In the genomic region with DNA sequence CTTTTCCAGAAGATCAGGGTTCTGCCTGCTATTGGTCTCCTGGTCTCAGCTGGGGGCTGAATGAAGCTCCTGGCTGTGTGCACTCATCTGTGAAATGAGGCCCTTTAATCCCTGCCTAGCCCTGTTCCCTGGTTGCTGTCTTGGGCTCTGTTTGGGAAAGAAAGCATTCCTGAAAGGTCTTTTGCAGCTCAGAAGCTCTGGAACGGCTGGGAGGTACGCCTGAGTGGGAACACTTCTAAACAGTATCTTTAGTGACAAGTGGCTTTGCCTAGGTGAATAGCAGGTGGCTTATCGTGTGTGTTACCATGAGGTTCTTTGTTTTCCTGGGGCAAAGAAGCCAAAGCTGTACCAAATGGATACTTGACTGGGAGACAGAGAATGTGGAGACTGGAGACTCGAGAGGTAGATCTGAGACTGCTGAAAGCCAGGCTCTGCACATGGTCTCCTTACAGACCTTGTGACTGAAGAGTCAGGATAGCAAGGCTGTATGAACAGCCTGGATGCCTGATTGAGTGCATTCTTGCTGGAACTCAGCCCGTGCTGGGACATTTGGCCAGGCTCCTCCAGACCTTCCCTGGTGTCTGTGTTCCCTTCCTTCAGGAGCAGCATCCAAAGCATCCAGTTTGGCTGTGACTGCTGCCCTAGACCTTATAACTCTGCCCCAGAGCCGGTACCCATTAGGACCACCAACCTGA, we compare ENCODE assay signal across 8 mouse cellular contexts. TPM values are rescaled to one million over a fixed set of nuclear protein-coding genes. Genes with fewer than 3 reads are reported as not detected.
DNase-seq lines count a peak whose midpoint lies in the region; ATAC-seq lines count a peak whose summit lies in the region.

No protein-coding gene starts in this region.

- H3K27ac ChIP-seq in heart, embryonic 13.5 days (replicated peaks): peak overlapping the region; percentile 64
- H3K27ac ChIP-seq in hindbrain, embryonic 16.5 days (ENCODE audit: low read depth, low read length): peak overlapping the region; percentile 74

- ATAC-seq in heart, embryonic 13.5 days (ENCODE audit: extremely low read depth, insufficient number of reproducible peaks, low FRiP score, low TSS enrichment): no peak
- 0 out of 2 replicates have a peak, but pooled peaks have one; percentile 5 for ATAC-seq in hindbrain, embryonic 16.5 days

- H3K4me3 ChIP-seq in heart, embryonic 13.5 days: no peak overlapping the region
- no peak overlapping the region for H3K4me3 ChIP-seq in hindbrain, embryonic 16.5 days (ENCODE audit: low read length)

- DNase-seq in heart, adult 8-10 months (ENCODE audit: low spot score): no peak
- peak; percentile 71 to 79 for DNase-seq in cerebellum, postnatal 25 days
- peak; percentile 49 for DNase-seq in mesoderm, embryonic 11.5 days (ENCODE audit: low read depth, low spot score)
- no peak for DNase-seq in spleen, postnatal 14 days (ENCODE audit: low spot score in 2 of 2)
- no peak for DNase-seq in Muller cell, postnatal 12 days (ENCODE audit: inconsistent ontology term)
- no peak for DNase-seq in ovary, postnatal 10 days (ENCODE audit: low spot score)

- 38% methylated on average over 6 of the region's 6 CpGs for WGBS in heart, embryonic 13.5 days
- 16% methylated on average over 6 of the region's 6 CpGs for WGBS in hindbrain, embryonic 16.5 days

- peaks cover 8% of the 10 kb centered on the region for H3K36me3 ChIP-seq in heart, embryonic 13.5 days
- H3K36me3 ChIP-seq in hindbrain, embryonic 16.5 days (ENCODE audit: control insufficient read depth, insufficient read depth, low read length): no peaks in the 10 kb centered on the region

- H3K4me2 ChIP-seq in heart, embryonic 13.5 days: no peak overlapping the region
- peak overlapping the region; percentile 23; the same call in 1 of the 2 replicates for H3K4me2 ChIP-seq in hindbrain, embryonic 16.5 days (ENCODE audit: low read length)

- H3K27me3 ChIP-seq in heart, embryonic 13.5 days (replicated peaks): no peaks in the 10 kb centered on the region
- no peaks in the 10 kb centered on the region for H3K27me3 ChIP-seq in hindbrain, embryonic 16.5 days (replicated peaks; ENCODE audit: control insufficient read depth, insufficient read depth, low read length)

- no peaks in the 10 kb centered on the region for H3K9me3 ChIP-seq in heart, embryonic 13.5 days
- no peaks in the 10 kb centered on the region for H3K9me3 ChIP-seq in hindbrain, embryonic 16.5 days (ENCODE audit: control insufficient read depth, low read length)

- H3K4me1 ChIP-seq in heart, embryonic 13.5 days: peaks cover 58% of the 10 kb centered on the region
- peaks cover 41% of the 10 kb centered on the region for H3K4me1 ChIP-seq in hindbrain, embryonic 16.5 days (ENCODE audit: control insufficient read depth, insufficient read depth, low read depth, low read length)

- peak overlapping the region; percentile 64 for H3K9ac ChIP-seq in heart, embryonic 13.5 days
- H3K9ac ChIP-seq in hindbrain, embryonic 16.5 days (ENCODE audit: low read depth, low read length): peak overlapping the region; percentile 18

RNA-seq across cellular contexts. Expression of gene Klhl25, which starts 6.3 kb away (rescaled TPM):
- polyA plus RNA-seq in heart, embryonic 13.5 days (2015; fragmentation: Nextera tagmentation; extraction: Ambion mirVana): 9.3 and 10.3 TPM in 2 replicates
- 1 to 10 TPM; 2.9 to 5.6 (median 3.8) TPM for total RNA-seq in heart, adult 8-10 months (2022)
- polyA plus RNA-seq in hindbrain, embryonic 16.5 days (2015; fragmentation: Nextera tagmentation; extraction: Ambion mirVana): 30.8 and 33.0 TPM in 2 replicates

Comparison
In these comparisons a context has a peak if more than half of its experiments do, and no peak if none do; other contexts are left out.
1. DNase-seq: peak in cerebellum, postnatal 25 days (2 of 2) and mesoderm, embryonic 11.5 days (single experiment); none in heart, adult 8-10 months (single experiment), spleen, postnatal 14 days (0 of 2), Muller cell, postnatal 12 days (single experiment) and ovary, postnatal 10 days (single experiment).